ENCODE assay signal across 32 mouse cellular contexts in genomic region chr9:60449498-60449897, GRCm38 (mm10).
"Had no signal": no experiment of that assay in that cellular context is flagged by ENCODE, and none has a peak within 500 bp of the region (broad histone marks: within the 10 kb centered on the region; RNA-seq: fewer than 3 reads in every experiment).

No protein-coding gene starts in this region.

- H3K27ac ChIP-seq: left cerebral cortex, adult 2 months; limb, embryonic 10.5 days; limb, embryonic 12.5 days; limb, embryonic 13.5 days; limb, embryonic 15.5 days; liver, embryonic 12.5 days; liver, embryonic 13.5 days; liver, embryonic 14.5 days; liver, embryonic 15.5 days; lung, embryonic 15.5 days; macrophage; midbrain, embryonic 10.5 days; midbrain, embryonic 12.5 days; midbrain, embryonic 13.5 days; midbrain, embryonic 15.5 days had no signal

- H3K36me3 ChIP-seq: limb, embryonic 10.5 days; limb, embryonic 12.5 days; limb, embryonic 13.5 days; limb, embryonic 15.5 days; liver, embryonic 12.5 days; liver, embryonic 13.5 days; liver, embryonic 15.5 days; lung, embryonic 15.5 days; midbrain, embryonic 10.5 days; midbrain, embryonic 12.5 days; midbrain, embryonic 13.5 days; midbrain, embryonic 15.5 days had no signal

- H3K4me2 ChIP-seq: limb, embryonic 12.5 days; limb, embryonic 13.5 days; limb, embryonic 15.5 days; liver, embryonic 11.5 days; liver, embryonic 12.5 days; liver, embryonic 13.5 days; liver, embryonic 15.5 days; lung, embryonic 14.5 days; lung, embryonic 15.5 days; midbrain, embryonic 11.5 days; midbrain, embryonic 12.5 days; midbrain, embryonic 13.5 days; midbrain, embryonic 15.5 days had no signal

- DNase-seq: left cerebral cortex, postnatal 4 days; liver; liver, embryonic 13.5 days; liver, postnatal 0 days; lung, adult 18-20 months; lung, adult 2 months; lung, embryonic 14.5 days; lung, postnatal 10 days; lung, postnatal 14 days; lung, postnatal 36 days; lung, postnatal 4 days; midbrain, embryonic 14.5 days had no signal

- H3K27me3 ChIP-seq: limb, embryonic 12.5 days; limb, embryonic 13.5 days; limb, embryonic 15.5 days; liver, embryonic 12.5 days; liver, embryonic 13.5 days; liver, embryonic 15.5 days; lung, embryonic 15.5 days; midbrain, embryonic 12.5 days; midbrain, embryonic 13.5 days; midbrain, embryonic 15.5 days had no signal

- H3K4me1 ChIP-seq: liver, embryonic 12.5 days; liver, embryonic 15.5 days; midbrain, embryonic 15.5 days had no signal

- H3K9me3 ChIP-seq: limb, embryonic 10.5 days; limb, embryonic 12.5 days; limb, embryonic 13.5 days; limb, embryonic 15.5 days; liver, embryonic 12.5 days; liver, embryonic 13.5 days; liver, embryonic 15.5 days; lung, embryonic 15.5 days; megakaryocyte, embryonic 14.5 days; midbrain, embryonic 10.5 days; midbrain, embryonic 12.5 days; midbrain, embryonic 13.5 days; midbrain, embryonic 15.5 days had no signal

- H3K9ac ChIP-seq: limb, embryonic 12.5 days; limb, embryonic 13.5 days; limb, embryonic 15.5 days; liver, embryonic 12.5 days; liver, embryonic 13.5 days; liver, embryonic 14.5 days; liver, embryonic 15.5 days; liver, postnatal 0 days; lung, embryonic 14.5 days; lung, embryonic 15.5 days; midbrain, embryonic 12.5 days; midbrain, embryonic 13.5 days; midbrain, embryonic 15.5 days had no signal

- ATAC-seq: liver, embryonic 12.5 days; liver, postnatal 0 days; lung, postnatal 0 days; midbrain, embryonic 13.5 days; midbrain, embryonic 15.5 days; midbrain, embryonic 16.5 days had no signal

- H3K4me3 ChIP-seq: left cerebral cortex, adult 2 months; limb, embryonic 10.5 days; limb, embryonic 12.5 days; limb, embryonic 13.5 days; limb, embryonic 15.5 days; liver, embryonic 12.5 days; liver, embryonic 13.5 days; liver, embryonic 15.5 days; lung, embryonic 15.5 days; megakaryocyte, embryonic 14.5 days; midbrain, embryonic 10.5 days; midbrain, embryonic 12.5 days; midbrain, embryonic 13.5 days; midbrain, embryonic 15.5 days; myocyte had no signal
